Mouse (Mus musculus): Measurements from ENCODE around the gene Spock1. TPM values are rescaled to one million over a fixed set of nuclear protein-coding genes. Genes with fewer than 3 reads are reported as not detected.

Gene Spock1
- total and polyA plus RNA-seq, 3 experiments = not detected

GRCm38 (mm10) chr13:57879817-57880216 is 28.3 kb downstream of the Spock1 start:
- H3K27me3 ChIP-seq (replicated peaks) = no peaks in the 10 kb centered on the region
- H3K27ac ChIP-seq (ENCODE audit: insufficient read depth, low read depth) = no peak overlapping the region
- H3K4me2 ChIP-seq (ENCODE audit: insufficient read depth, low read depth, poor library complexity, severe bottlenecking) = no peak overlapping the region
- no peak overlapping the region for H3K4me3 ChIP-seq (replicated peaks in 1 of 3; ENCODE audit: low read depth in 2 of 3, low read length in 2 of 3, poor library complexity in 1 of 3)
- H3K9ac ChIP-seq (ENCODE audit: insufficient read depth, low read depth) = no peak overlapping the region
- H3K4me1 ChIP-seq (ENCODE audit: control insufficient read depth in 1 of 2, insufficient read depth in 2 of 2) = no peaks in the 10 kb centered on the region
- H3K9me3 ChIP-seq (replicated peaks; ENCODE audit: low read length) = peaks cover 85% of the 10 kb centered on the region
- in situ Hi-C loops (cut with MboI; ENCODE audit: low pct_ligation_motif_present, low pct_unique_long_range_greater_than_20kb, low sequenced_read_pairs) (no loop called here), dilution Hi-C loops (cut with MboI; ENCODE audit: extremely low pct_ligation_motif_present, extremely low pct_unique_long_range_greater_than_20kb, low sequenced_read_pairs) (no loop called here)
- no peak for DNase-seq (ENCODE audit: extremely low read depth)
- H3K79me2 ChIP-seq (replicated peaks; ENCODE audit: control insufficient read depth, extremely low read depth, insufficient read depth, poor library complexity, severe bottlenecking) = no peaks in the 10 kb centered on the region
- no peaks in the 10 kb centered on the region for H3K36me3 ChIP-seq (replicated peaks in 1 of 2; ENCODE audit: control insufficient read depth in 1 of 2, insufficient read depth in 1 of 2, low read length in 1 of 2)
- no peak for TF ChIP-seq GABPA (IDR thresholded peaks at IDR 0.05; ENCODE audit: insufficient replicate concordance, low read depth, low read length)
- no peak for TF ChIP-seq ZKSCAN1 (IDR thresholded peaks at IDR 0.05; ENCODE audit: borderline replicate concordance, low read depth, low read length)
- TF ChIP-seq ETS1 (conservative IDR thresholded peaks at IDR 0.05; ENCODE audit: low read depth, low read length) = no peak
- no peak for TF ChIP-seq EP300 (IDR thresholded peaks at IDR 0.05; ENCODE audit: low read length)

- DNase-seq (ENCODE audit: extremely low read depth) = no peak
- Histone ChIP-seq H3K36me3 (replicated peaks in 1 of 2; ENCODE audit: control insufficient read depth in 1 of 2, insufficient read depth in 1 of 2, low read length in 1 of 2) (no peaks in the 10 kb centered on the region), H3K9me3 (replicated peaks; ENCODE audit: low read length) (peaks cover 85% of the 10 kb centered on the region), H3K4me3 (replicated peaks in 1 of 3; ENCODE audit: low read depth in 2 of 3, low read length in 2 of 3, poor library complexity in 1 of 3) (no peak overlapping the region), H3K27me3 (replicated peaks) (no peaks in the 10 kb centered on the region), H3K4me1 (ENCODE audit: control insufficient read depth in 1 of 2, insufficient read depth in 2 of 2) (no peaks in the 10 kb centered on the region), H3K79me2 (replicated peaks; ENCODE audit: control insufficient read depth, extremely low read depth, insufficient read depth, poor library complexity, severe bottlenecking) (no peaks in the 10 kb centered on the region), H3K9ac (ENCODE audit: insufficient read depth, low read depth) (no peak overlapping the region), H3K4me2 (ENCODE audit: insufficient read depth, low read depth, poor library complexity, severe bottlenecking) (no peak overlapping the region), H3K27ac (ENCODE audit: insufficient read depth, low read depth) (no peak overlapping the region)
- dilution Hi-C loops (cut with MboI; ENCODE audit: extremely low pct_ligation_motif_present, extremely low pct_unique_long_range_greater_than_20kb, low sequenced_read_pairs) (no loop called here), in situ Hi-C loops (cut with MboI; ENCODE audit: low pct_ligation_motif_present, low pct_unique_long_range_greater_than_20kb, low sequenced_read_pairs) (no loop called here)
- TF ChIP-seq ETS1 (conservative IDR thresholded peaks at IDR 0.05; ENCODE audit: low read depth, low read length) = no peak
- no peak for TF ChIP-seq ZNF384 (IDR thresholded peaks at IDR 0.05; ENCODE audit: low read depth, low read length)
- TF ChIP-seq SIN3A (IDR thresholded peaks at IDR 0.05; ENCODE audit: low read length) = no peak
- no peak for TF ChIP-seq USF1 (IDR thresholded peaks at IDR 0.05; ENCODE audit: low read depth, low read length)
- no peak for TF ChIP-seq HCFC1 (IDR thresholded peaks at IDR 0.05; ENCODE audit: low read depth, low read length)
These were observed 29.3 kb downstream of the Spock1 start for GRCm38 (mm10) chr13:57878797-57879196.

DNA sequence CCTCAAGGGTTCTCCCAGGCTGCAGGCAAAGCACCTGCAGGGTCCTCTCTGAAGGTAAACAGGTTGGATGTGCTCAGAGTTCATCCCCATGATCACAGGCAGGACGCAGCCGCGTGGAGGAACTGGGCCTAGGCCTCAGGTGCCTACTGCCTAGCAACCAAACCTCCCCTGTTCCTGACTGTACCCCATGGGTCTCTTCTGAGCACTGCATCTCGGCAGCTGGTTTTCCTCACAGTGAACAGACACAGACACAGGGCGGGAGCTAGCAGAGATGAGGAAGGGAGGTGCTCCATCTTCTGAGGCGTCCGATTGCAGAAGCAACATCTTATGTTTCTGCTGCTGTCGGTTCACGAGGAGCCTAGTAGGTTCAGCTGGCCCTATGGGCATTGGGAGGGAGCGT is 30.4 kb downstream of the Spock1 start:
- Histone ChIP-seq H3K4me2 (ENCODE audit: insufficient read depth, low read depth, poor library complexity, severe bottlenecking) (no peak overlapping the region), H3K4me1 (ENCODE audit: control insufficient read depth in 1 of 2, insufficient read depth in 2 of 2) (no peaks in the 10 kb centered on the region), H3K27me3 (replicated peaks) (no peaks in the 10 kb centered on the region), H3K36me3 (replicated peaks in 1 of 2; ENCODE audit: control insufficient read depth in 1 of 2, insufficient read depth in 1 of 2, low read length in 1 of 2) (no peaks in the 10 kb centered on the region), H3K9me3 (replicated peaks; ENCODE audit: low read length) (peaks cover 85% of the 10 kb centered on the region), H3K9ac (ENCODE audit: insufficient read depth, low read depth) (no peak overlapping the region), H3K79me2 (replicated peaks; ENCODE audit: control insufficient read depth, extremely low read depth, insufficient read depth, poor library complexity, severe bottlenecking) (no peaks in the 10 kb centered on the region), H3K27ac (ENCODE audit: insufficient read depth, low read depth) (no peak overlapping the region), H3K4me3 (replicated peaks in 1 of 3; ENCODE audit: low read depth in 2 of 3, low read length in 2 of 3, poor library complexity in 1 of 3) (no peak overlapping the region)
- dilution Hi-C loops (cut with MboI; ENCODE audit: extremely low pct_ligation_motif_present, extremely low pct_unique_long_range_greater_than_20kb, low sequenced_read_pairs) (no loop called here), in situ Hi-C loops (cut with MboI; ENCODE audit: low pct_ligation_motif_present, low pct_unique_long_range_greater_than_20kb, low sequenced_read_pairs) (no loop called here)
- DNase-seq (ENCODE audit: extremely low read depth) = no peak
- TF ChIP-seq MXI1 (IDR thresholded peaks at IDR 0.05; ENCODE audit: low read depth, low read length) = no peak
- no peak for TF ChIP-seq TCF12 (IDR thresholded peaks at IDR 0.05; ENCODE audit: low read depth, low read length)
- no peak for TF ChIP-seq ETS1 (conservative IDR thresholded peaks at IDR 0.05; ENCODE audit: low read depth, low read length)
- no peak for TF ChIP-seq POLR2AphosphoS2 (IDR thresholded peaks at IDR 0.05; ENCODE audit: low read depth, low read length)
- no peak for TF ChIP-seq MAZ (IDR thresholded peaks at IDR 0.05; ENCODE audit: low read depth, low read length)
